Mouse (Mus musculus) C2C12 (cell line): ENCODE measurements around the gene Efcab6.

Source experiments
- CEBPB ChIP-seq: IDR thresholded peaks from one replicate; pipeline ENCODE4 v1.6.1; 2011; ENCODE audit warnings: low read depth, mild to moderate bottlenecking, control low read depth, moderate library complexity
- CTCF ChIP-seq: IDR thresholded peaks from one replicate; pipeline ENCODE4 v1.5.1; 2011; ENCODE audit not compliant: control insufficient read depth, insufficient read depth, insufficient read length
- MAX ChIP-seq: IDR thresholded peaks from one replicate; pipeline ENCODE4 v1.6.1; 2011; ENCODE audit warnings: mild to moderate bottlenecking, control low read depth
- MYOD1 ChIP-seq: IDR thresholded peaks from one replicate; pipeline ENCODE4 v1.6.1; 2011; ENCODE audit warnings: low read depth; ENCODE audit not compliant: control insufficient read depth, insufficient read length

- TF ChIP-seq CTCF (no peak), MAX (no peak), MYOD1 (no peak), CEBPB (no peak)
These were observed 194.2 kb downstream of the Efcab6 start for GRCm38 (mm10) chr15:83870936-83871335.
